Mouse (Mus musculus) kidney, adult 9 months (tissue): ENCODE results near the gene Htr2b.

ENCODE experiments used
- DNase-seq: peaks from one replicate; pipeline ENCODE4 v3.0.0; 2022

Gene Htr2b

GRCm38 (mm10) chr1:86111779-86112178, at the start of gene Htr2b:
Htr2b (minus strand) TSS chr1:86111970.
- peak; percentile 23 for DNase-seq

GRCm38 (mm10) chr1:86161061-86161460, 49.3 kb upstream of the Htr2b start:
- DNase-seq: no peak

GRCm38 (mm10) chr1:86160479-86160878, 48.7 kb upstream of the Htr2b start:
- DNase-seq: no peak

GRCm38 (mm10) chr1:86160059-86160458, 48.3 kb upstream of the Htr2b start:
- no peak for DNase-seq

- DNase-seq: no peak
Measured at GRCm38 (mm10) chr1:86156595-86156994, 44.8 kb upstream of the Htr2b start.

- no peak for DNase-seq
Measured at GRCm38 (mm10) chr1:86156075-86156474, 44.3 kb upstream of the Htr2b start.

GRCm38 (mm10) chr1:86154824-86155164, 43.0 kb upstream of the Htr2b start:
- DNase-seq: no peak

GRCm38 (mm10) chr1:86154133-86154823, 42.5 kb upstream of the Htr2b start, which contains the start of gene Armc9:
Armc9 (plus strand) TSS chr1:86154780.
- DNase-seq: peak; percentile 97

- DNase-seq: peak; percentile 42
Measured at GRCm38 (mm10) chr1:86152618-86153017, 40.8 kb upstream of the Htr2b start.

GRCm38 (mm10) chr1:86151376-86151775, 39.6 kb upstream of the Htr2b start:
- DNase-seq: no peak

- no peak for DNase-seq
Measured at GRCm38 (mm10) chr1:86150929-86151328, 39.2 kb upstream of the Htr2b start.

GRCm38 (mm10) chr1:86148161-86148560, 36.4 kb upstream of the Htr2b start:
- DNase-seq: no peak

- no peak for DNase-seq
Measured at GRCm38 (mm10) chr1:86147557-86147956, 35.8 kb upstream of the Htr2b start.

GRCm38 (mm10) chr1:86146293-86146692, 34.5 kb upstream of the Htr2b start:
- DNase-seq: no peak

- DNase-seq: no peak
Measured at GRCm38 (mm10) chr1:86144001-86144944, 32.5 kb upstream of the Htr2b start.

GRCm38 (mm10) chr1:86143165-86143564, 31.4 kb upstream of the Htr2b start:
- no peak for DNase-seq

- no peak for DNase-seq
Measured at GRCm38 (mm10) chr1:86141081-86141480, 29.3 kb upstream of the Htr2b start.

- DNase-seq: no peak
Measured at GRCm38 (mm10) chr1:86135315-86135714, 23.5 kb upstream of the Htr2b start.

- DNase-seq: no peak
Measured at GRCm38 (mm10) chr1:86133337-86133736, 21.6 kb upstream of the Htr2b start, which contains the start of gene Gm21972. Gm21972 (plus strand) TSS chr1:86133637.

- no peak for DNase-seq
Measured at GRCm38 (mm10) chr1:86126036-86126435, 14.3 kb upstream of the Htr2b start.

- no peak for DNase-seq
Measured at GRCm38 (mm10) chr1:86119549-86119948, 7.8 kb upstream of the Htr2b start.

- peak; percentile 5 for DNase-seq
Measured at GRCm38 (mm10) chr1:86114141-86114540, 2.4 kb upstream of the Htr2b start.

- DNase-seq: no peak
Measured at GRCm38 (mm10) chr1:86105054-86105453, 6.7 kb downstream of the Htr2b start.

- no peak for DNase-seq
Measured at GRCm38 (mm10) chr1:86094413-86094812, 17.4 kb downstream of the Htr2b start.
